Mouse (Mus musculus) ES-E14 (cell line): ENCODE results near the gene Cbln1. TPM values are rescaled to one million over a fixed set of nuclear protein-coding genes. Genes with fewer than 3 reads are reported as not detected.

Experiments
- DNase-seq: peaks from one replicate; pipeline ENCODE4 v3.0.0-alpha.2; 2013; ENCODE audit warnings: low read depth, low spot score
- H3K27ac ChIP-seq: 2 replicates; pipeline ENCODE4 v1.5.1; 2012; ENCODE audit warnings: low read depth, mild to moderate bottlenecking, low read length, moderate library complexity, mixed read lengths; ENCODE audit not compliant: poor library complexity, insufficient read depth, severe bottlenecking
- H3K36me3 ChIP-seq: 2 replicates; pipeline ENCODE4 v1.6.1; 2012; ENCODE audit warnings: mild to moderate bottlenecking, low read length, moderate library complexity, mixed read lengths; ENCODE audit not compliant: control insufficient read depth, poor library complexity, insufficient read depth, severe bottlenecking
- H3K4me1 ChIP-seq, 2 experiments: fragments of 150-350 bp in 1 of 2; sonication (generic) in 1 of 2; 2 replicates each; pipeline ENCODE4 v1.6.1; 2012; ENCODE audit warnings: low read length in 2 of 2, mild to moderate bottlenecking in 1 of 2, mixed read lengths in 1 of 2; ENCODE audit not compliant: control insufficient read depth in 2 of 2, insufficient read depth in 2 of 2, poor library complexity in 1 of 2
- H3K4me3 ChIP-seq, 2 experiments: fragments of 150-350 bp in 1 of 2; sonication (generic) in 1 of 2; 2 replicates each; pipeline ENCODE4 v1.5.1; 2012; ENCODE audit warnings: low read length in 2 of 2, low read depth in 1 of 2, mild to moderate bottlenecking in 1 of 2, mixed read lengths in 1 of 2; ENCODE audit not compliant: insufficient read depth in 1 of 2, poor library complexity in 1 of 2, severe bottlenecking in 1 of 2
- H3K9ac ChIP-seq: 2 replicates; pipeline ENCODE4 v1.6.1; 2012; ENCODE audit warnings: low read depth, mild to moderate bottlenecking, low read length, mixed read lengths; ENCODE audit not compliant: poor library complexity, insufficient read depth, severe bottlenecking
- H3K9me3 ChIP-seq: fragments of 150-350 bp; sonication (generic); 2 replicates; pipeline ENCODE4 v1.6.1; 2012; ENCODE audit warnings: low read depth, mild to moderate bottlenecking, low read length; ENCODE audit not compliant: control insufficient read depth, insufficient read depth
- CHD2 ChIP-seq: IDR thresholded peaks from 2 replicates; pipeline ENCODE4 v1.6.1; 2014; ENCODE audit warnings: mild to moderate bottlenecking, low read depth, low read length, inconsistent platforms
- HCFC1 ChIP-seq: IDR thresholded peaks from 2 replicates; pipeline ENCODE4 v1.6.1; 2012; ENCODE audit warnings: low read length, inconsistent platforms, borderline replicate concordance; ENCODE audit not compliant: insufficient read depth
- MAFK ChIP-seq: IDR thresholded peaks from 2 replicates; pipeline ENCODE4 v1.6.1; 2014; ENCODE audit warnings: mild to moderate bottlenecking, low read depth, low read length, inconsistent platforms; ENCODE audit not compliant: insufficient read depth
- ZC3H11A ChIP-seq: IDR thresholded peaks from 2 replicates; pipeline ENCODE4 v1.6.1; 2012; ENCODE audit warnings: low read depth, mild to moderate bottlenecking, inconsistent platforms, low read length, borderline replicate concordance
- ZNF384 ChIP-seq: IDR thresholded peaks from 2 replicates; pipeline ENCODE4 v1.6.1; 2012; ENCODE audit warnings: low read depth, low read length, inconsistent platforms
- in situ Hi-C, 2 experiments: fragments of 600-800 bp; cut with MboI; formaldehyde crosslinking; loops; one replicate each; pipeline ENCODE4 v1.15.1; 2025; ENCODE audit warnings: low sequenced_read_pairs in 2 of 2, inconsistent platforms in 1 of 2; ENCODE audit not compliant: unreplicated experiment in 2 of 2
- total RNA-seq: library from RNA; depleted of rRNA; stranded (reverse); fragments of 300-350 nt; gene quantifications from 2 replicates; pipeline ENCODE4 v1.2.3, GENCODE M21; 2012; rRNA removed

Cbln1 gene
- 3.6 and 5.2 TPM in 2 replicates for total RNA-seq

DNA sequence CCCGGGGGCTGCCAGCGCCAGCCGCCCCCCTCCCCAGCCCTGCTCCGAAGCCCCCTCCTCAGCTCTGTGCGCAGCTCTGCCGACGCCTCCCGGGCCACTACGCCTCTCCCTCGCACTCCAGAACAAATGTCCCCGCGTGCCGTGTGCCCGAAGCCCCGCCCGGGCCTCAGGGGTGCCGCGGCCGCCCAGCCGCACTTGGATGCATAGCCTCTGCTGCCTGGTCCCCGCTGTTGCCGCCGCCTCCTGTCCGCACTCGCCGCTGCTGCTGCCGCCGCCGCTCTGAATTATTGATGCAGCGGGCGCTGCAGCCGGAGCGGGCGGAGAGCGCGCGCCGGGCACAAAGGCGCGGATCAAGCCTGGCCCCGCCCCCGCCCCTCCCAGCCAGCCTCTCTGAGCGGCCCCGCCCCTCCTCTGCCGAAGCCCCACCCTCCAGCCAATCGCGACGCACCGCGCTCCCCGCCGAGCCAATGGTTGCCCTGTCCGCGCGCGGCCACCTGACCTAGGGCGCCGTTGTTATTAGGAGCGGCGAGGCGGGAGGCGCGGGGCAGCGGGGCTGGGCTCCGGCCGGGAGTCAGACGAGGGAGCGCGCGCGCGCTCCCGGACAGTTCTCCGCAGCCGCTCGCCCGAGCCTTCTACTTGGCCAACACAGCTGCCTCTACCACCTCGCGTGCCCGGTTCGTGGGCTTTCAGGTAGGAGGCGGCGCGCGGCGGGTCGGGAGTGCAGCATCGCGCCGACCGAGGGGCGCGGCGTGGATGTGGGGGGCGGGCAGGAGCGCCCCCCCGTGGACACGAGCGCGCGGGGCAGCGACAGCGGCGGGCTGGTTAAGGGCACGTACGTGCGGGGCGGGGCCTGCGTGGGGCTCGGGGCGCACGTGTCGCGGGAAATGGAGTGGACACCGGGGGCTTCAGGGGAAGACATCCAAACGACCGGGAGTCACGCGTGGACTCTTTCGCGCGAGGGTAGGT lies at the start of gene Cbln1:
Gene Cbln1, minus strand, starts transcription at position 339 of the 966 bp plus-strand sequence.
- DNase-seq = peak; percentile 87
- no peaks in the 10 kb centered on the region for H3K9me3 ChIP-seq
- peak within 1 kb of the TSS; percentile 74 for H3K9ac ChIP-seq
- H3K36me3 ChIP-seq = no peaks in the 10 kb centered on the region
- peak within 1 kb of the TSS; percentile 84 for H3K4me3 ChIP-seq
- no peak within 1 kb of the TSS for H3K27ac ChIP-seq
- H3K4me1 ChIP-seq = peaks cover 0 to 5% of the 10 kb centered on the region in 2 experiments; a peak in 3 of 4 replicates
- TF ChIP-seq ZC3H11A (no peak), HCFC1 (peak; percentile 55; the same call in 1 of the 2 replicates)
- in situ Hi-C loops = no loop called here

DNA sequence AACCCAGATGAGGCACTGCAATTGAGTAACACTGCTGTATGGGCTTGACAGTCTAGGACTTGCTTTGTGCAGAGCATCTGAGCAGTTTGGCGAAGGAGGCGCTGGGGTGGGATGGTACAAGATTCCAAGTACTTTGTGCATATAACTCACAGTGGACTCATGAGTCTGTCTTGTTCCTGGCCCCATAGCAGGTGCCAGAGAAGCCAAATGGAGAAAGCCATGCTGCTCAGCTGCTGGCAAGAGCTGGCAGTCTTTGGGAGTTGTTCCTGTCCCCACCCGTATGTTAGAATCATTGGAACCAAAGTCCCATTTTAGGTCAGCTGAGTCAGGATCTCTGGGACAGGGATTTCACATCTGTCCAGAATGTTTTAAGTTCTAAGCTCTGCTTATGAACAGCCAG lies 44.7 kb upstream of the Cbln1 start:
- no peaks in the 10 kb centered on the region for H3K36me3 ChIP-seq
- no peak overlapping the region for H3K9ac ChIP-seq
- no peaks in the 10 kb centered on the region for H3K4me1 ChIP-seq
- no peak overlapping the region for H3K27ac ChIP-seq
- in situ Hi-C loops = loop anchor here in 1 of 2 experiments (25.0 kb wide), 1 partner anchor 580 kb away; no protein-coding TSS in a partner anchor
- H3K4me3 ChIP-seq = no peak overlapping the region
- TF ChIP-seq ZC3H11A = no peak
- no peak for TF ChIP-seq CHD2
- TF ChIP-seq HCFC1 = no peak
- TF ChIP-seq ZNF384 = no peak
- TF ChIP-seq MAFK = no peak
- H3K9me3 ChIP-seq = no peaks in the 10 kb centered on the region
- no peak for DNase-seq

DNA sequence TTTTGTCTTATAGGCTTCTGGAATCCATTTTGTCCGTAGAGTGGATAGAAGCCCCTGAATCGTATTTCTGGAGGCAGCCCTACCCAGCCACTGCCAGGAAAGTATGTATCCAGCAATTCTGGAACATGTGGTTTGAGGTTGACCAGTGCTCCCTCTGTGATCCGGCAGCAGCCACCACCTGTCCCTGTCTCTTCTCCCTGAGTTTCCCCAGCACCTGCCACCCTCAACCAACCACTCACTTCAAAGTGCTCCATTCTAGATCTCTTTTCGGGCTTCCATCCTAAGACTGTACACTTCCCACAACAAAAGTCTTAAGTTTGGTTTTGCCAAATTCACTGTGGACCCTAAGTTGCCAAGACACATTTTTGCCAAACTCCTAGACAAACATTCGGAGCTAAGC lies 41.4 kb upstream of the Cbln1 start:
- H3K27ac ChIP-seq = no peak overlapping the region
- no peak for TF ChIP-seq MAFK
- TF ChIP-seq ZC3H11A = no peak
- TF ChIP-seq HCFC1 = no peak
- no peak for TF ChIP-seq CHD2
- no peak for TF ChIP-seq ZNF384
- no peaks in the 10 kb centered on the region for H3K9me3 ChIP-seq
- H3K9ac ChIP-seq = no peak overlapping the region
- H3K4me1 ChIP-seq = no peaks in the 10 kb centered on the region
- in situ Hi-C loops = loop anchor here in 1 of 2 experiments (25.0 kb wide), 1 partner anchor 576 kb away; no protein-coding TSS in a partner anchor
- DNase-seq = no peak
- no peaks in the 10 kb centered on the region for H3K36me3 ChIP-seq
- H3K4me3 ChIP-seq = no peak overlapping the region

DNA sequence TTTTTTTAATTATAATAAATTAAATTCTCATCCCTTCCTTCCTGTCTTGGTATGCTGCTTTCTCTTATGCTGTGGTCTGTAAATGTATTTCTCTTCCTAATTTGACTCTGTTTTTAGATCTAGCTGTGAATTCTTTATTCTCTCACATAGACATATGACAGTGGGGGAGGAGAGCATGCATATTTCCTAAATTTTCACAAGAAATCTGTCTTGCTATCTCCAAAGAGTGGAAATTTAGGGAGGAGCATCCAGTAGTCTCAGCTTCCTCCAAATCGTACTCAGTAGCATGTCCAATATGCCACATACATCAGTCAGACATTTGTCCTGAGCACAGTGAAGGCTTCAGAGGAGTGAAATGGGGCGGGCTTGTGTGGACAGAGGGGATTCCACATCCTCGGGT lies 40.9 kb upstream of the Cbln1 start:
- in situ Hi-C loops = loop anchor here in 1 of 2 experiments (25.0 kb wide), 1 partner anchor 576 kb away; no protein-coding TSS in a partner anchor
- Histone ChIP-seq H3K4me1 (no peaks in the 10 kb centered on the region), H3K4me3 (no peak overlapping the region), H3K27ac (no peak overlapping the region), H3K9me3 (no peaks in the 10 kb centered on the region), H3K36me3 (no peaks in the 10 kb centered on the region), H3K9ac (no peak overlapping the region)
- DNase-seq = no peak
- TF ChIP-seq HCFC1 = no peak
- TF ChIP-seq CHD2 = no peak
- TF ChIP-seq ZC3H11A = no peak
- no peak for TF ChIP-seq MAFK
- TF ChIP-seq ZNF384 = no peak
